Mouse (Mus musculus): ENCODE measurements around the gene Tnip3.

Gene Tnip3

GRCm38 (mm10) chr6:65525192-65525591, at the start of gene Tnip3:
TSS of gene Tnip3 (plus strand) at chr6:65525313.
- no peak for DNase-seq (ENCODE audit: low spot score in 2 of 2)

- no peak for DNase-seq (ENCODE audit: low spot score in 2 of 2)
Observed at GRCm38 (mm10) chr6:65498786-65499185, 26.3 kb upstream of the Tnip3 start.

GRCm38 (mm10) chr6:65510051-65510669, 15.0 kb upstream of the Tnip3 start:
- peak; percentile 35 to 59 for DNase-seq (ENCODE audit: low spot score in 2 of 2)

GRCm38 (mm10) chr6:65513813-65514212, 11.3 kb upstream of the Tnip3 start:
- no peak for DNase-seq (ENCODE audit: low spot score in 2 of 2)

- peak in 1 of 2 experiments; percentile 5 for DNase-seq (ENCODE audit: low spot score in 2 of 2)
Observed at GRCm38 (mm10) chr6:65516759-65517158, 8.4 kb upstream of the Tnip3 start.

GRCm38 (mm10) chr6:65520821-65521220, 4.3 kb upstream of the Tnip3 start:
- DNase-seq (ENCODE audit: low spot score in 2 of 2) = no peak

GRCm38 (mm10) chr6:65527892-65528291, 2.8 kb downstream of the Tnip3 start:
- DNase-seq (ENCODE audit: low spot score in 2 of 2) = no peak

GRCm38 (mm10) chr6:65531232-65531848, 6.2 kb downstream of the Tnip3 start:
- no peak for DNase-seq (ENCODE audit: low spot score in 2 of 2)

- DNase-seq (ENCODE audit: low spot score in 2 of 2) = no peak
Observed at GRCm38 (mm10) chr6:65533687-65534086, 8.6 kb downstream of the Tnip3 start.

GRCm38 (mm10) chr6:65537327-65537884, 12.3 kb downstream of the Tnip3 start:
- DNase-seq (ENCODE audit: low spot score in 2 of 2) = no peak

GRCm38 (mm10) chr6:65538022-65538652, 13.0 kb downstream of the Tnip3 start:
- DNase-seq (ENCODE audit: low spot score in 2 of 2) = no peak

GRCm38 (mm10) chr6:65538921-65539320, 13.8 kb downstream of the Tnip3 start:
- no peak for DNase-seq (ENCODE audit: low spot score in 2 of 2)

- DNase-seq (ENCODE audit: low spot score in 2 of 2) = no peak
Observed at GRCm38 (mm10) chr6:65540138-65540537, 15.0 kb downstream of the Tnip3 start.

GRCm38 (mm10) chr6:65541094-65541493, 16.0 kb downstream of the Tnip3 start:
- no peak for DNase-seq (ENCODE audit: low spot score in 2 of 2)

- DNase-seq (ENCODE audit: low spot score in 2 of 2) = no peak
Observed at GRCm38 (mm10) chr6:65542391-65542790, 17.3 kb downstream of the Tnip3 start.

- DNase-seq (ENCODE audit: low spot score in 2 of 2) = no peak
Observed at GRCm38 (mm10) chr6:65542913-65543312, 17.8 kb downstream of the Tnip3 start.

- no peak for DNase-seq (ENCODE audit: low spot score in 2 of 2)
Observed at GRCm38 (mm10) chr6:65563887-65564656, 39.0 kb downstream of the Tnip3 start.

GRCm38 (mm10) chr6:65564657-65565039, 39.5 kb downstream of the Tnip3 start:
- DNase-seq (ENCODE audit: low spot score in 2 of 2) = no peak

GRCm38 (mm10) chr6:65569741-65570140, 44.6 kb downstream of the Tnip3 start:
- peak in 1 of 2 experiments; percentile 20 for DNase-seq (ENCODE audit: low spot score in 2 of 2)

- no peak for DNase-seq (ENCODE audit: low spot score in 2 of 2)
Observed at GRCm38 (mm10) chr6:65578151-65578973, 53.2 kb downstream of the Tnip3 start.

- no peak for DNase-seq (ENCODE audit: low spot score in 2 of 2)
Observed at GRCm38 (mm10) chr6:65583029-65583428, 57.9 kb downstream of the Tnip3 start.

All from spleen, postnatal 36 days (tissue).